Mouse (Mus musculus): ENCODE data around the gene Grhl1.

DNA sequence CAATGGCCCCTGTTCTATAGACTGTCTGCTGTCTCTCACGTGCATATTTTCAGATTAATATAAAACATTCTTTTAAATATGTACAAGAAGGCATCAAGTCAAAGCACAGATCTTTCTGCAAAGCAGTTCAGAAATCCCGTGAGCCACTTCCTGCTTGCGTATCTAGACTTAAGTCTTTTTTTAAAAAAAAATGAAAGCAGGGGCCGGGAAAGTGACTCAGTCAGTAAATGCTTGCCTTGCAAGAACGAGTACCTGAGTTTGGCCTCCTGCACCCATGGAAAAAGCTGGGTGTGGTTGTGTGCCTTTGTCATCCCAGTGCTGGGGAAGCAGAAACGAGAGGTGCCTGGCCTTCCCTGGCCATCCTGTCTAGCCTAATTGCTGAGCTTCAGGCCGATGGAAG lies 28.0 kb downstream of the Grhl1 start:
- TF ChIP-seq POLR2A (IDR thresholded peaks at IDR 0.05; ENCODE audit: borderline replicate concordance, extremely low read depth, low read depth, low read length), result no peak
- TF ChIP-seq CTCF (IDR thresholded peaks at IDR 0.05; ENCODE audit: insufficient read depth, low read length), result no peak

Measured in lung, adult 2 months (tissue).